Mouse (Mus musculus) neural tube, embryonic 10.5 days (tissue): ENCODE data around the gene Wfdc17.

Source experiments
- DNase-seq: peaks from one replicate; pipeline ENCODE4 v3.0.0-alpha.2; 2017; ENCODE audit warnings: low spot score; ENCODE audit errors: extremely low spot score

Gene Wfdc17

GRCm38 (mm10) chr11:83740443-83740991 lies 36.7 kb downstream of the Wfdc17 start:
- no peak for DNase-seq

- DNase-seq = no peak
Observed at GRCm38 (mm10) chr11:83741841-83742240, 38.0 kb downstream of the Wfdc17 start.

- no peak for DNase-seq
Observed at GRCm38 (mm10) chr11:83742731-83743355, 39.1 kb downstream of the Wfdc17 start.

- DNase-seq = no peak
Observed at GRCm38 (mm10) chr11:83743525-83743924, 39.7 kb downstream of the Wfdc17 start.

GRCm38 (mm10) chr11:83746152-83746551 lies 42.4 kb downstream of the Wfdc17 start:
- DNase-seq = no peak

GRCm38 (mm10) chr11:83746681-83747080 lies 42.9 kb downstream of the Wfdc17 start, which contains the start of gene Wfdc21:
TSS of gene Wfdc21 (plus strand) at chr11:83746940.
- DNase-seq = no peak

- no peak for DNase-seq
Observed at GRCm38 (mm10) chr11:83747376-83748265, 43.8 kb downstream of the Wfdc17 start.

- peak; percentile 93 for DNase-seq
Observed at GRCm38 (mm10) chr11:83753581-83754181, 49.9 kb downstream of the Wfdc17 start, which contains the start of gene Heatr6. TSS of gene Heatr6 (plus strand) at chr11:83753696.

- no peak for DNase-seq
Observed at GRCm38 (mm10) chr11:83754227-83754626, 50.4 kb downstream of the Wfdc17 start.
